Mouse (Mus musculus) leukemia stem cell, adult 10-12 weeks (primary cell): ENCODE data around the gene Tspyl4. TPM values are rescaled to one million over a fixed set of nuclear protein-coding genes. Genes with fewer than 3 reads are reported as not detected.

Experiments used
- polyA plus RNA-seq: library from polyadenylated mRNA; stranded (reverse); fragments of >175 nt; gene quantifications from 2 replicates; pipeline ENCODE4 v1.2.3, GENCODE M21; 2012; ENCODE audit warnings: low replicate concordance

Gene Tspyl4
- 1.1 and 1.4 TPM in 2 replicates for polyA plus RNA-seq

DNA sequence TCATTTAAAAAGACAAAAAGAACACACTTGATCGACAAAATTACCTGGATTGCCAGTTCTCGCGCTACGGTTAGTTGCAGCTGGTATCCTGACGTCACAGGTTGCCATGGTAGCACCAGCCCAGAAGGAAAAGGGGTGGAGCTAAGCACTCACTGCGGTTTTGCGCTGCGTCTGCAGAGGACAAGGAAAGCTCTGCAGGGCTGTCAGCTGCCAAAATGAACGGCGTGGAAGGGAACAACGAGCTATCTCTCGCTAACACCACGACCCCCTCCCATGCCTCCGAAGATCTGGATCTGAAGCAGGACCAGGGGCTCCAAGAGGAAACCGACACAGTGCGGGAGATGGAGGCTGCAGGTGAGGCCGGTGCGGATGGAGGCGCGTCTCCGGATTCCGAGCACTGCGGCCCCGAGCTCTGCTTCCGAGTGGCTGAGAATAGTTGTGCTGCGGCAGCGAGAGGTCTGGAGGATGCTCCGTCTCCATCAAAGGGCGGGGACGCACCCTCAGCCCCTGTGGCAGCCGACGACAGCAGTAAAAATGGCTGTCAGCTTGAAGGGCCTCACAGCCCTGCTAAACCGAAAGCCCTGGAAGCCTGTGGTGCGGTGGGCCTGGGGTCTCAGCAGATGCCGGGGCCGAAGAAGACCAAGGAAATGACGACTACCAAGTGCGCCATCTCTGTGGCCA lies at the start of gene Tspyl4:
TSS of gene Tspyl4 (plus strand) at position 144 of the 681 bp plus-strand sequence.

DNA sequence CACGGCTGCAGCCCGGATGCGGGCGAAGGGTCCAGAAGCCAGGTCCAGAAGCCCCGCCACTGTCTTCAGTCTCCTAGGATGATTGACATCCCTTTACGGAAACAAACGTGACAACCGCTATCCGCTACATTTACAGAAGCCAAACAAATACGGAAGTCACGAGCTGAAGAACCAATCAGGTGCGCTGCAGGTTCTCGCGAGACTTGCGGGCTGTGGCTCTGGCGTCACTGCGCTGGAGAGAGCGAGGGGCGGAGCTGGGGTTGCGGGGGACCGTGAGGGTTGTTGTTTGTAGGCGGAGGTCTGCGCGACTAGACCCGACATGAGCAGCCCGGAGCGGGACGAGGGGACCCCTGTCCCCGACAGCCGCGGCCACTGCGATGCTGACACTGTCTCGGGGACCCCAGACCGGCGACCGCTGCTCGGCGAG lies 15.3 kb upstream of the Tspyl4 start, which contains the start of gene Tspyl1:
TSS of gene Tspyl1 (plus strand) at position 229 of the 427 bp plus-strand sequence.

Other genes starting within 250 kb of the Tspyl4 start
- gene Calhm5, start 200.9 kb upstream of the Tspyl4 start, polyA plus RNA-seq: not detected in 2 replicates
- 4.1 and 6.4 TPM in 2 replicates for gene Calhm6, start 169.5 kb upstream of the Tspyl4 start, polyA plus RNA-seq
- 0.56 and 0.86 TPM in 2 replicates for gene Dse, start 89.7 kb upstream of the Tspyl4 start, polyA plus RNA-seq
- gene Tspyl1, start 15.3 kb upstream of the Tspyl4 start, polyA plus RNA-seq: 12.4 and 21.9 TPM in 2 replicates
- gene Col10a1, start 92.5 kb downstream of the Tspyl4 start, polyA plus RNA-seq: not detected in 2 replicates
- 1.8 and 8.4 TPM in 2 replicates for gene Nt5dc1, start 121.1 kb downstream of the Tspyl4 start, polyA plus RNA-seq
- gene Frk, start 186.0 kb downstream of the Tspyl4 start, polyA plus RNA-seq: not detected in 2 replicates